Mouse (Mus musculus) thymus, postnatal 10 days (tissue): Measurements from ENCODE around the gene Kirrel3.

Experiments used
- DNase-seq, 2 experiments: peaks; one replicate each; pipeline ENCODE4 v3.0.0; 2021; ENCODE audit warnings: low spot score in 2 of 2

The Kirrel3 gene

GRCm38 (mm10) chr9:35026311-35026710 lies 540.6 kb downstream of the Kirrel3 start:
- DNase-seq = no peak

DNA sequence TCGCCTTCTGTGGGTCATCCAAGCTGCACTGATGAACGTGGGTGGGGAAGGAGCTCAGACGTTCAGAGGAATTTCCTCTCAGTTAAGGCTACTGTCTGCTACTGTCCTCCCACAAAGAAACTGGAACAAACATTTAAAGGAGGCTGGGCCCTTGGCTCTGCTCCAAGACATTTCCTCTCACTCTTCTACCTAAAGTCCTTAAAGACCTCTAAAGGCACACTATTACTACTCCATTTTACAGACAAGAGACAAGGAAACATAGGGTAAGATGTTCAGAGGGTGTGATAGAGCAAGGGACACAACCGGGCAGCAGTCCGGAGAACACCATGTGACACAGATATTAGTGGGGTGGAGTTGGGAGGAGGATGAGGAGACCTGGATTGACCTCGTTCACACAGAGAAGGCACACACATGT lies 541.2 kb downstream of the Kirrel3 start:
- no peak for DNase-seq

GRCm38 (mm10) chr9:35027382-35027997 lies 541.8 kb downstream of the Kirrel3 start:
- DNase-seq = no peak

DNA sequence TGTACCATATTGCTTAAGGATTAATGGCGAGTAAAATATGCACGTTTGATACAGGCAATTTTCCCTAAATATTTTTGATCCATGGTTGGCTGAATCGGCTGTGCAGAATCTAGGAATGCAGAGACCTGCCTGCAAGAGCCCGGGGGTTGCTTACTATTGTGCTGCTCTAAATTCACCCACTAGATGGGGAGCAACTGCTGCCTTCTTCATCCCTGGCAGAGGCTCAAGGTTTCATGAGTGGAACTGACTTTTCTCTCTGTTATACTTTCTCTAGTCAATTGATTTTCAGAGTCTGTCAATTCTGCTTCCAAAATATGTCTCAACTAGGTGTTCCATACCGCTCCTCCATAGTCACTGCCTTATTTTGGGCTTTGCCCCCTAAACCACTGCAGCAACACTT lies 545.1 kb downstream of the Kirrel3 start:
- DNase-seq = no peak

DNA sequence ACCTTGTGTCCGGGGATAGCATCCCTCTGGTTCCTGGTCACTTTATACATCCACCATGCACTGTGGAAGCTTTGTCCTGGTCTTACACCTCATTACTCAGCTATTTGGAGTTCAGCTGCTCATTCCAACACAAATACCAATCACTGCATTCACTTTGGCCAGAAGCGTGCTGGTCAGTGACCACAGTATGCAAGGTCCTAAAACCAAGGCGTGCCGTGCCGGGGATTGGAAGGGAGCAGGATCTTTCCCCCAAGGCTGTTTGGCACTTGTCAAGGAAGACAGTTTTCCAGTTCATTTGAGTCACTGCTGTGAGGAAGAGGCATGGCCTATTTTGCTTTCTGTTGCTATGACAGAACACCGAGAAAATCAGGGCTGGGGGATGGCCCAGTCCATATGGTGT lies 546.8 kb downstream of the Kirrel3 start:
- no peak for DNase-seq

- DNase-seq = no peak
Measured at GRCm38 (mm10) chr9:35035074-35035473, 549.4 kb downstream of the Kirrel3 start.

DNA sequence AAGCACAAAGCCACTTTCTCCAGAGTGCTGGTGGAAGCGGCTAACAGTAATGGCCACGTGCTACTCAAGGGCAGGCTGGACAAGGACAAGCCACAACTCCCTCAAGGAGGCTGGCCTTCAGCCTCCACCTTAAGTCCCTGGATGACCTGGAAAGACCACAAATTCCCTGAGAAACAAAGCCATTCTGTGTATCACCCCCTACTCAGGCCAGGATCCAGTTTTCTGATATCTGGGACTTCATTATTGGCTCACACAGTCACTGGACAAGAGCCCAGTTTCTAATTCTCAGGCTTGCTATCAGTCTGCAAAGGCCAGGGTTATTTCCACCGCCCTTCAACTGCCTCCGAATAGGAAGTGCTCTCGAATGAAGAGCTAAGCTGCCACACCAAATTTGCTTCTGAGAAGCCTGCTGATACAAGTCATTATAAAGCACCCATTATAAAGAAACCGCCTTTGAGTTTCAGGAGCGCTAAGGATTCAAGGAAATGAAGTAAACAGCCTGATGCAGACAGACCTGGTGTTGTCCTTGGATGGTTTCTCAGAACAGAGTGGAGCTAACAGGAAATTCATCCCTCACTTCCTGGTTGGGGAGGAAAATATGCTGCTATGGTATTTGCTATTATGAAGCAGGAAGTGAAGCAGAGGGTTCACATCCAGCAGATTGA lies 553.4 kb downstream of the Kirrel3 start:
- DNase-seq = no peak

DNA sequence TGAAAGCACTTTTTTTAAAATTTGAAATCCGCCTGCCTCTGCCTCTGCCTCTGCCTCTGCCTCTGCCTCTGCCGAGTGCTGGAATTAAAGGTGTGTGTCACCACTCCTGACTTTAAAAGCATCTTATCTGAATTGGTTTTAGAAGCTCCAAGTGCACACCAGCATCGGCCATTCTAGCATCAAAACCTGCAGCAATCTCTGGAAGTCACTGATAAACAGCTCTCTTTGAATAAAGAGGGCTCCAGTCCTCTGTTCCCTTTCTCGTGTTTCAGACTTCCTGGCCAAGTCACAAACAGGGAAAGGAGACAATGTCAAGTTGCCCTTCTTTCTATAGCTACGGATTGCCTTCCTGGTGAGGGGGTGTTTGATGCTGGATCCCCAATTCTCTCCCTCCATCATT lies 554.2 kb downstream of the Kirrel3 start:
- DNase-seq = no peak

GRCm38 (mm10) chr9:35041493-35041892 lies 555.8 kb downstream of the Kirrel3 start:
- DNase-seq = no peak

DNA sequence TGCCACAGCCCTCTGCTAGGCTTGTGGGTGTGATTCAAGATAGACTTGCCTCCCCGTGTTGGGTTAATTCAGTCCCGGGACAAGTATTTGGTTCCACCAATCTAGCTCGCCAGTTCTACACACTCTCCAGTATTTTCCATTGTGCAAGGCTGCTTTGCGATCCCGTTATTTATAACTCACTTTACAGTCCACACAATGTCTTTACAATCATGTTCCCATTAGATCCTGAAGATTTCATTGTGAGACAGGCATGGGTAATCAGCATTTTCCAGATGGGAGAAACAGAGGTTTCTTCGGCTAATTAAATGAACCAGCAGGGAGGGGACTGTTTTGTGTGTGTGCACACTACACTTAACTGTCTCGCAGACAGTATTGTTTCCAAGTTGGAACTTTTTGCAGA lies 557.9 kb downstream of the Kirrel3 start:
- no peak for DNase-seq

DNA sequence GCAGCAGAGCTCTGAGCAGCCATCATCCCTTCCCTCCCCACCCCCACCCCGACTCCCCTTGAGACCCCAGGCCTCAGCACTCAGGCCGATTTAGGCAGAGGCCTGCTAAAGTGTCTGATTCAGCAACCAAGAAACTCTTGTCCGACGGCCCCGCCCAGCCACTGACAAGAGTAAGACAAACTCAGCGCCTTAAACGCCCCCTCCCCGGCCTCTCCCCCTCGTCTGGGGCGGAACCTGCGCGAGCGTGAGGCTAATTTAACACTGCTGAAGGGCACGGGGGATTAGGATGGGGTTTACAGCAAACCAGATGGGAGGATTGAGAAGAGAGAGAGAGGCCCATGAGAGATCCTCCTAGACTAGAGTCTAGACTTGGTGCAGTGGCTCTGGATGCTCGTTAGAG lies 558.8 kb downstream of the Kirrel3 start:
- DNase-seq = no peak

GRCm38 (mm10) chr9:35045031-35045531 lies 559.4 kb downstream of the Kirrel3 start:
- DNase-seq = no peak

DNA sequence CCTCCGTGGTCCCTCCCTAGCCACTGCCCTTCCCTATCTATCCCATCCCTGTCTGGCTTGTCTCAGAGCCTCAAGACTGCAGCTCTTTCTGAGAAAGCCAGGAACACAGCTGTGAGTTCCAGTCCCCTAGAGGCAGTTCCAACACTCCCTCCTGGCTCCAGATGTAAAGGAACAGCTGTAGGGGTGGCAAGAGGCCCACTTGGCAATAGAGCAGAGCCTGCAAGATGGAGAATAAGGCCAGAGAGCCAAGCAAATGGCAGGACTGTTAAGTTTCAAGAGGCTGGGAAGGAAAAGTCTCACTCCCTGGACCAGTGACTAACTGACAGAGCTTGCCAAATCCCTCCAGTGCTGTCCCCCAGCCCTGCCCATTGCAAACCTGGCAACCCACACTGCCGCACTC lies 560.1 kb downstream of the Kirrel3 start:
- no peak for DNase-seq

- DNase-seq = no peak
Measured at GRCm38 (mm10) chr9:35048449-35048848, 562.8 kb downstream of the Kirrel3 start.

DNA sequence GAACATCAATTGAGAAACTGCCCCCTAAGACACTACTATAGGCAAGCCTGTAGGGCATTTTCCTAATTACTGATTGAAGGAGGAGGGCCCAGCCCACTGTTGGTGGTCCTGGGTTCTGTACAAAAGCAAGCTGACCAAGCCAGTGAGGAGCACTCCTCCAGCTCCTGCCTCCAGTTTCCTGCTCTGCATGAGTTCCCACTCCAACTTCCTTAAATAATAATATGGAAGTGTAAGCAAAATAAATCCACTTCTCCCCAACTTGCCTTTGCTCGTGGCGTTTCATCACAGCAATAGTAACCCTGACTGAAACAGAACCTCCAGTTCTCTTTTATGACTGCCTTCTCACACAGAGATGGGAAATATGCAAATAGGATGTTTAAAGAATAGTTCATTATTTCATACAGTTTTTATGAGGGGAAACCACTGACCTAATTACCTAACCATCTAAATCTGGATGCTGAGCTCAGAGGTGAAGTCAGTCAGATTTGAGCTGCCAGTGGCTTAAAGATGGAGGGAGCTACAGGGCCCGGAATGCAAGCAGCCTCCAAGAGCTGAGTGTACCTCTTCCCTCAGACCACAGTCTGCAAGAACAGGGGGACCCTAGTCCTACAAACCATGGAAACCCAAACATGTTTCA lies 564.3 kb downstream of the Kirrel3 start:
- DNase-seq = no peak

DNA sequence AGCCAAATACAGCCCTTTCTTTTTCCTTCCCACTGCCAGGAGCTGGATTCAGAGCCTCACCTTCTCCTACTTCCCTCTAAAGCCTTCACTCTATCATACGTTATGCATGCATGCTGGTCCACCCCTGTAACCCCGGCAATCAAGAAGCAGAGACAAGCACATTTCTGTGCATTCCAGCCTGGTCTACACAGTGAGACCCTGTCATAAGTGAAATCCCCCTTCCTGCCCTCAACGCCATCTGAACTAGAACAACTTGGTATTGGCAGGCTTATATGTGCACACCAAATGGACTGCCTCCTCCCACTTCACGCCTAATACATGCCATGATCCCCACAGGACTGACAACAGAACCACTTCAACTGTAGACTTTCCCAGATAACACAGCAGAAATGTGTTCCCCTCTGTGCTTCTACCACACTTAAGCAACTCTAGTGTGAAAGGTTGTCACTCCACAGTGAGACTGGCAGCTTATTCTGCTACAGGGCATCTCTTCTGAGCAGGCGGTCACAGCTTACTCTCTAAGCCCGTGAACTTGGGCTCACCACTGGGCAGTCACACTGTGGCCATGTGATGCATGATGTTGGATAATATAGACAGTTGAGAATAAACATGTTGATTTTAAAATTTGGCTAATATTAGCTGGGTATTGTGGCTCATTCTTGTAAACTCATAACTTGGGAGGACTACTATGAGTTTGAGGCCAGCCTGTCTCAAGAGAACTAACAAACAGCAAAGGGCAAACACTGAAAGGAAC lies 565.2 kb downstream of the Kirrel3 start:
- no peak for DNase-seq

GRCm38 (mm10) chr9:35051666-35052065 lies 566.0 kb downstream of the Kirrel3 start:
- no peak for DNase-seq

DNA sequence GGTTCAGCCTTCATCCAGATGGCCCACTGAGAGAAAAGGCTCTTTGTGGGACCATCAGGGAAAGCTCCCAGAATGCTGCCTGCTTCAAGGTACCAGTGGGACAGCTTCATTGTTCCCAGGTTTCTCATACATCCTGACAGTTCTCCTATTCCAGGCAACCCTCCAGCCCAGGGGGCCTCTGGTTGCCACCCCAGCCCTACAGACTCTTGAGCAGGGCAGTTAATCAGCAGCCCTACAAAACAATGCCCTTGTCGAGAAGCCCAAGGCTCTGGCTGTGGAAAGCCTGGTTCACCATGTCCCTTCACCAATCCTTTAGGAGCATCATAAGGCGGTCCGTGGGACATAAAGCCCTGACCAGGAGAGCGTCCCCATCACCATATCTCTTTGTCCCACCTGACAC lies 567.0 kb downstream of the Kirrel3 start:
- DNase-seq = no peak

DNA sequence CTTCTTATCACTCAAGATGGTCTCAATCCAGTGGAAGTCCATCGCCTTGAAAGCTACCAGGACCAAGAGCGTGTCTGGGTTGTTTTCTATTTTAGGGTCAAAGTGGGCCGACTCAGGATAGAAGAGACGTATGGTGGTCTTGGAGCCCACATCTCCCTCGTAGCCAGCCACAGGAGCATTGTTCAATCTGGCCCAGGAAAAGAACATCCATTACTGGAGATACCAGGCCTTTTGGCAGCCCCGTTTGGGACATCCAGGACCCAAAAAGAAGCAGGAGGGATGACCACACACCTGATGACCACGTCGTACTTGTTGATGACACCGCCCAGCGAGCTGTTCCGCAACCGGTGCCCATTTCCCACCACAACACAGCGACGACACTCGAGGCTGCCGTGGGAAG lies 567.4 kb downstream of the Kirrel3 start:
- no peak for DNase-seq

DNA sequence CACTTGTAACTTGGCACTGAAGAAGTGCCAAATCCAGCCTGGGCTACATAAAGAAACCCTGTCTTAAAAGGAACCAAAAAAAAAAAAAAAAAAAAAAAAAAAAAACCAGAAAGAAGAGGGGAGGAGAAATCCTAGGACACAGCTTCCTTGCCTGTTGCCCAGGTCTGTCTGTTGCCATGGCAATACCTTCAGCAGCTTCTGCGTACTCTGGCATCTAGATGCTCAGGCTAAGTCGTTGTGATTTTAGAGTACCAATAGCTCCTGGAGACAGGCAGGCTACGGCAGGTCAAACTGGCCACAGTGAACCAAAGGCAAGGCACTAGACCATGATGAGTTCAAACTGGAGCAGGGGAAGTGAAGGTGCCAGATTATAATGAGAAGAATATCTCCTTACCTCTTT lies 568.0 kb downstream of the Kirrel3 start:
- DNase-seq = no peak

- DNase-seq = no peak
Measured at GRCm38 (mm10) chr9:35055528-35056330, 570.0 kb downstream of the Kirrel3 start.

GRCm38 (mm10) chr9:35056611-35057010 lies 570.9 kb downstream of the Kirrel3 start:
- no peak for DNase-seq
